Mouse (Mus musculus): ENCODE data around the gene Rps29. TPM values are rescaled to one million over a fixed set of nuclear protein-coding genes. Genes with fewer than 3 reads are reported as not detected.
"Not testable (repeated sequence)": the region's sequence is repeated elsewhere in the genome, so short reads cannot be mapped to it uniquely, and the experiment has no call there.

Rps29 gene
- polyA plus RNA-seq (2015; fragmentation: Nextera tagmentation; extraction: Ambion mirVana): 1,021 and 1,031 TPM in 2 replicates

DNA sequence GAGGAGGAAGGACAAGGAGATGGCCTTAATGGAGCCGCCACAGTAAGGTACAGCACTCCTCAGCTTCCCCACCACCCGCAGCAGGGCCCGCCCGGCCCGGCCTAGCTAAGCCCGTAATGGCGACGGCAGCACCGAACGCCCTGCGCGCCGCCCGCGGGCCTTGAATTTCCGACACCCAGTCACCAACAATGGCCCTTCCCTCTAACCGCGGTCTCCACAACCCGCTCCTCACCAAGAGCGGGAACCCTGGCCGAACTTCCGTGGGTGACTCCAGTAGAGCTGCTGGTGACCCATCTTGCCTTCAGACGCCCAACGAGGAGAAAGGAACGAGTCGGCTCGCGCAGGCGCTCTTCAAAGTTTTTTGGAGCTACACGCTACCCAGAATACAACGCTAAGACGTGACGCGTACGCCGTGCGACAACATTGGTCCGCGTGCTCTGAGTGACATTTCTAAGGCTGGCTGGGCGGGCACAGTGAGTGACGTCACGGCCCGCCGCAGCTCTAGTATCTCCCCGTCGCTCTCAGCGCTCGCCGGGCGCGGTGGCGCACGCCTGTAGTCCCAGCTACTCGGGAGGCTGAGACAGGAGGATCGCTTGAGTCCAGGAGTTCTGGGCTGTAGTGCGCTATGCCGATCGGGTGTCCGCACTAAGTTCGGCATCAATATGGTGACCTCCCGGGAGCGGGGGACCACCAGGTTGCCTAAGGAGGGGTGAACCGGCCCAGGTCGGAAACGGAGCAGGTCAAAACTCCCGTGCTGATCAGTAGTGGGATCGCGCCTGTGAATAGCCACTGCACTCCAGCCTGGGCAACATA, at the start of gene Rps29:
TSS of gene Rps29 (minus strand) at position 422 of the 813 bp plus-strand sequence.
- ATAC-seq (replicated peaks): peak; percentile 99
- under 1% methylated on average over 58 of the region's 68 CpGs for WGBS
- peak within 1 kb of the TSS; percentile 66 for H3K4me3 ChIP-seq
- peak within 1 kb of the TSS; percentile 90 for H3K27ac ChIP-seq
- H3K9ac ChIP-seq: peak within 1 kb of the TSS; percentile 78
- H3K4me2 ChIP-seq: peak within 1 kb of the TSS; percentile 61
- not testable (repeated sequence) for H3K9me3 ChIP-seq; H3K27me3 ChIP-seq (replicated peaks); H3K4me1 ChIP-seq
- peaks cover 11% of the 10 kb centered on the region; the same call in 1 of the 2 replicates for H3K36me3 ChIP-seq (replicated peaks)

DNA sequence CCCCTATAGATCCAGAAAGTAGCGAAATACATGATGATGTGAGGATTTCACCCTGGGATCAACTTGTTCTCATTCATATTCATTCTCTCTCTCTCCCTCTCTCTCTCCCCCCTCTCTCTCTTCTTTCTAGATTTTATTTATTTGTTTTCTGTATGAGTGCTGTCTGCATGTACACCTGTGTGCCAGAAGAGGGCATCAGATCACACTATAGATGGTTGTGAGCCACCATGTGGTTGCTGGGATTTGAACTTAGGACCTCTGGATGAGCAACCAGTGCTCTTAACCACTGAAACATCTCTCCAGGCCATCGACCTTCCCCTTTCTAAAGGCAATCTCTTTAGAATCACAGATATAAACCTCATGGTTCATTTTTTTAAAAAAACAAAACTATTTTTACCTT, 49.5 kb upstream of the Rps29 start:
- Histone ChIP-seq H3K4me1 (peaks cover 4% of the 10 kb centered on the region), H3K27me3 (replicated peaks) (no peaks in the 10 kb centered on the region), H3K36me3 (replicated peaks) (no peaks in the 10 kb centered on the region), H3K4me3 (no peak overlapping the region), H3K9ac (no peak overlapping the region), H3K27ac (no peak overlapping the region), H3K9me3 (no peaks in the 10 kb centered on the region), H3K4me2 (no peak overlapping the region)
- no peak for ATAC-seq (replicated peaks)
- 93% methylated on average over 2 of the region's 2 CpGs for WGBS

- no peaks in the 10 kb centered on the region for H3K27me3 ChIP-seq (replicated peaks)
- H3K4me2 ChIP-seq: no peak overlapping the region
- no peak overlapping the region for H3K9ac ChIP-seq
- no peak for ATAC-seq (replicated peaks)
- H3K4me3 ChIP-seq: no peak overlapping the region
- H3K4me1 ChIP-seq: peaks cover 4% of the 10 kb centered on the region
- H3K9me3 ChIP-seq: no peaks in the 10 kb centered on the region
- H3K36me3 ChIP-seq (replicated peaks): no peaks in the 10 kb centered on the region
- 95% methylated on average over 7 of the region's 7 CpGs for WGBS
- H3K27ac ChIP-seq: no peak overlapping the region
Measured at GRCm38 (mm10) chr12:69207926-69208325, 48.9 kb upstream of the Rps29 start.

GRCm38 (mm10) chr12:69207396-69207795, 48.4 kb upstream of the Rps29 start:
- no peak overlapping the region for H3K27ac ChIP-seq
- H3K36me3 ChIP-seq (replicated peaks): no peaks in the 10 kb centered on the region
- H3K9me3 ChIP-seq: no peaks in the 10 kb centered on the region
- ATAC-seq (replicated peaks): no peak
- 96% methylated on average over 8 of the region's 8 CpGs for WGBS
- H3K4me3 ChIP-seq: no peak overlapping the region
- H3K27me3 ChIP-seq (replicated peaks): no peaks in the 10 kb centered on the region
- H3K4me1 ChIP-seq: peaks cover 4% of the 10 kb centered on the region
- no peak overlapping the region for H3K4me2 ChIP-seq
- no peak overlapping the region for H3K9ac ChIP-seq

DNA sequence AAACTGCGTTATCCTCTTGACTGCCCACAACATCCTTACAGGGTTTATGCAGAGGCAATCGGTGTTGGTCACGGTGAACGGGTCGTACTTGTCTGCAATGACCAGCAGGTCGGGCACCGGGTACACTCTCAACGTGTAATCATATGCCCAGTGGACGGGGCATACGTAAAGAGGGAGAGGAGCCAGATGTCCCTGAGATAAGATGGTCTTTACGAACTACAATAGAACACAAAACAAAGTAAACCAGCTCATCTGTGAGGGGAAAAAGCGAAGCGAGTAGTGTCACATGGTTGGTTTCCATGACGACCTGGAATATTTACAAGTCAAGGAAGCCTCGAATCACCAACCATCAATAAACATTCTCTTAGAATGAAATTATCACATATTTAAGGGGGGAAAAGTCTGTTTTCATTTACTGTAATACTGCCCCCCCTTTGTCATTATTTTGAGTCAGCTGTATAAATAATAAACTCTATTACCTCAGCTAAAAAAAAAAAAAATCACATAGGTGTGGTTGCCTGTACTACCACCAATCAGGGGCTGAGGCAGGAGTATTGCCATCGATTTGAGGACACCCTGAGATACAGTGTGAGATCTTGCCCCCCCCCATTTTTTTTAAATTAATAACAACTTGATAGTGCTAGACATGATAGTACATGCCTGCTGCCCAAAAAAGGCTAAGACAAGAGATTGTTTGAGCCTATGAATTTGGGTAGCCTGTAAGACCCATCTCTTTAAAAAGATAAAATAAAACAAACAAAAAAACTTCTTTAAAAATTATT, 45.3 kb upstream of the Rps29 start, which contains the start of gene Gm49384:
TSS of gene Gm49384 (minus strand) at position 216 of the 782 bp plus-strand sequence.
- Histone ChIP-seq H3K27ac (no peak within 1 kb of the TSS), H3K9me3 (no peaks in the 10 kb centered on the region), H3K36me3 (replicated peaks) (no peaks in the 10 kb centered on the region), H3K27me3 (replicated peaks) (no peaks in the 10 kb centered on the region), H3K4me3 (no peak within 1 kb of the TSS), H3K4me1 (peaks cover 10% of the 10 kb centered on the region), H3K4me2 (no peak within 1 kb of the TSS; the same call in 1 of the 2 replicates), H3K9ac (no peak within 1 kb of the TSS)
- ATAC-seq (replicated peaks): peak; percentile 67
- 63% methylated on average over 16 of the region's 16 CpGs for WGBS

DNA sequence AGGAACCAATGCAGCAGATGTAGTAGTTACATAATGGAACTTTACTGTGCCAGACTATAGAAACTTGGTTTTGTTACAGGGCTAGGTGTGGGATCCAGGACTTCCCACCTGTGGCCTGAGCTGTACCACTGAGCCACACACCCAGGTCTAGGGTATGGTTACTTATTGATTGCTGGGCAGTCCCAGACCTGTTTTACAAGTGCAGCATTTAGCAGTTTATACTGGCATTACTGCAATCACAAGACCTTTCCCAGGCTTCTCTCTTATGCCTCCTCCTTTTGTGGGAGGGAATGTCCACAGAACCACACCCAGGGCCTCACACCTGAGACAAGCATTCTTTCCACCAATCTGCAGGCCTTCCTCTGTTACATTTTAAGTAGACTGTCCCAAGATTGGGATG, 40.0 kb upstream of the Rps29 start:
- Histone ChIP-seq H3K9ac (no peak overlapping the region), H3K36me3 (replicated peaks) (no peaks in the 10 kb centered on the region), H3K4me2 (peak overlapping the region; percentile 96; the same call in 1 of the 2 replicates), H3K27me3 (replicated peaks) (no peaks in the 10 kb centered on the region), H3K4me3 (no peak overlapping the region), H3K9me3 (no peaks in the 10 kb centered on the region), H3K4me1 (peaks cover 35% of the 10 kb centered on the region), H3K27ac (no peak overlapping the region)
- ATAC-seq (replicated peaks): no peak

- under 1% methylated on average over 18 of the region's 18 CpGs for WGBS
- peaks cover 33% of the 10 kb centered on the region for H3K4me1 ChIP-seq
- no peaks in the 10 kb centered on the region for H3K9me3 ChIP-seq
- H3K4me3 ChIP-seq: peak within 1 kb of the TSS; percentile 89
- no peaks in the 10 kb centered on the region for H3K36me3 ChIP-seq (replicated peaks)
- H3K27me3 ChIP-seq (replicated peaks): no peaks in the 10 kb centered on the region
- H3K9ac ChIP-seq: peak within 1 kb of the TSS; percentile 76
- ATAC-seq (replicated peaks): peak; percentile 55
- H3K27ac ChIP-seq: peak within 1 kb of the TSS; percentile 94
- peak within 1 kb of the TSS; percentile 96 for H3K4me2 ChIP-seq
Measured at GRCm38 (mm10) chr12:69198164-69198535, 39.2 kb upstream of the Rps29 start, which contains the start of gene Dnaaf2. Gene Dnaaf2 (minus strand): TSS chr12:69198429.

DNA sequence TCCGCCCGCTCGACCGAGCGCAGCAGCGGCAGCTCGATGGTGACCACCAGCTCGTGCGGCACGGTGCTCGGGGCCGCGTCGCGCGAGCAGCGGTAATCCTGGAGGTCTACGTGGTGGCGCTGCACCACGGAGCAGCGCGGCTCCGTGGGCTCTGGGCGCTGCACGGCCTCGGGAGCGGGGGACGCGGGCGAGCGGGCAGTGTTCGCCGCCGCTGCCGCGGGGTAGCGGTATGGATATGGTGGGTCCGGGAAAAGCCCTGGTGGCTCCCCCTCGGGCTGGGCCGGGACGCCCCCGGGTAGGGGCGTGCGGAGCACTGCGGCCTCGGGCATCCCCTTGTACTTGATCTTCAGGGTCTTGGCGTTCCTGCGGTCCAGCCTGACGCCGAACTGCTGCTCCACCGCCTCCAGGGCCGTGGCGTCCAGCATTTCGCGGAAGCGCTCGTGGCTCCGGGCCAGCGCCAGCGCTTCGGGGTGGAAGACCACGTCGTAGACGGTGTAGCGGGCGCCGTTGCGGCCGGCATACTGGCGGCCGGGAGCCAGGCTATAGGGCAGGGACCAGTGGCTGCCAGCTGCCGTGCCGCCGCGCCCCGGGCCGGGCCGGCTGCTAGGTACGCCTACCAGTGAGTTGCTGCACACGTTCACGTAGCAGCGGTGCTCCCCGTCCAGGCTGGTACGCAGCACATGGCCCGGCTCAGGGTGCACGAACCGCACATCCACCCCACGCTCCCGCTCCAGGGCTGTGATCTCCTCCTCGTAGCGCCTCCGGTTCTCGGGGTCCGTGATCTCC, 38.6 kb upstream of the Rps29 start:
- Histone ChIP-seq H3K9ac (peak overlapping the region; percentile 76), H3K4me2 (peak overlapping the region; percentile 96), H3K4me3 (peak overlapping the region; percentile 89), H3K36me3 (replicated peaks) (no peaks in the 10 kb centered on the region), H3K4me1 (peaks cover 33% of the 10 kb centered on the region), H3K27me3 (replicated peaks) (no peaks in the 10 kb centered on the region), H3K9me3 (no peaks in the 10 kb centered on the region), H3K27ac (peak overlapping the region; percentile 94)
- ATAC-seq (replicated peaks): peak; percentile 85
- under 1% methylated on average over 84 of the region's 94 CpGs for WGBS

DNA sequence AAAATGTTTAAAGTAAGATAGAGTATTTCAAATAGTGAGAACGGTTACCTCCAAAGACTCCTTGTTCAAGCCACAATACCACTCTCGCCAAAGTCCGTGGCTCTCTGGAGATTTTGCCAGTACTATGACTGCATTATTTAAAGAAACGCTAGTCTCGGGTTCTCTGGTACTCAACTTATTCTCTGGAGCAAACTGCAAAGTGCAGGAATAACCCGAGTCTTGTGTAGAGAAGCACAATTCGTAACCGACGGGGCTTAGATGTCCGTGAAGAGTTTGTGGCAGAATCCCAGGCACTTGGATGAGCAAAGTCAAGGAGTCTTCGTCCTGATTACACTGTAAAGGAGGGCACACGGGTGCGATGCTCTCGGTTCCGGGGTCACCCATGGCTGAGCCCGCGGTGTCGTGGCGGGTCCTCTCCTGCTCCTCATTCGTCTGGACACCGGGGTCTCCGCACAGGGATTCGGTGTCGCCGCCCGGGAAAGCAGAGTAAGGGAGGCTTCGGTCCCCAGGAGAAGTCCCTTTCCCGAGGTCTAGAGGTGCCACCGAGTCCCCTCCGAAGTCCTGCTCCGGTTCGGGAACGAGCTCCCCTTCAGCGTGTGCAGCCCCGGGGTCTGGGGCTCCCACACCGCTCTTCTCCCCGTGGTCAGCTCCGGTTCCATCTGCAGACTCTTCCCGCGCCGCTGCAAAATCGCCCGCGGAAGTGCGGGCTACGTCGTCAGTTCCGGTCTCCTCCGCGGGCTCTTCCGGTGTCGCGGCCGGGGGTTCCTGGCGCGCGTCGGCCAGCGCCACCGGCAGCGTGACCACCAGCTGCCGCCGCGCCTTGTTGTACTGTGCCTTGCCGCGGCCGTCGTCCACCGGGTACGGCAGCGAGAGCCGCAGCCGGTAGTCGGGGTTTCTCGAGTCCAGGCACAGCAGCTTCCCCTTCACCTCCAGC, 37.7 kb upstream of the Rps29 start, which contains the start of gene Gm49383:
TSS of gene Gm49383 (minus strand) at position 661 of the 934 bp plus-strand sequence.
- peak within 1 kb of the TSS; percentile 94 for H3K27ac ChIP-seq
- peak within 1 kb of the TSS; percentile 89 for H3K4me3 ChIP-seq
- WGBS: under 1% methylated on average over 75 of the region's 75 CpGs
- ATAC-seq (replicated peaks): peak; percentile 87
- peak within 1 kb of the TSS; percentile 96 for H3K4me2 ChIP-seq
- peaks cover 33% of the 10 kb centered on the region for H3K4me1 ChIP-seq
- no peaks in the 10 kb centered on the region for H3K36me3 ChIP-seq (replicated peaks)
- no peaks in the 10 kb centered on the region for H3K27me3 ChIP-seq (replicated peaks)
- peak within 1 kb of the TSS; percentile 76 for H3K9ac ChIP-seq
- H3K9me3 ChIP-seq: no peaks in the 10 kb centered on the region

- H3K9ac ChIP-seq: no peak overlapping the region
- H3K4me3 ChIP-seq: no peak overlapping the region
- no peaks in the 10 kb centered on the region for H3K9me3 ChIP-seq
- ATAC-seq (replicated peaks): no peak
- H3K36me3 ChIP-seq (replicated peaks): 0 out of 2 replicates have a peak, but pooled peaks cover 3% of the 10 kb centered on the region
- H3K4me1 ChIP-seq: peaks cover 16% of the 10 kb centered on the region
- no peaks in the 10 kb centered on the region for H3K27me3 ChIP-seq (replicated peaks)
- WGBS: 90% methylated on average over 2 of the region's 2 CpGs
- no peak overlapping the region for H3K4me2 ChIP-seq
- H3K27ac ChIP-seq: no peak overlapping the region
Measured at GRCm38 (mm10) chr12:69192637-69193036, 33.7 kb upstream of the Rps29 start.

DNA sequence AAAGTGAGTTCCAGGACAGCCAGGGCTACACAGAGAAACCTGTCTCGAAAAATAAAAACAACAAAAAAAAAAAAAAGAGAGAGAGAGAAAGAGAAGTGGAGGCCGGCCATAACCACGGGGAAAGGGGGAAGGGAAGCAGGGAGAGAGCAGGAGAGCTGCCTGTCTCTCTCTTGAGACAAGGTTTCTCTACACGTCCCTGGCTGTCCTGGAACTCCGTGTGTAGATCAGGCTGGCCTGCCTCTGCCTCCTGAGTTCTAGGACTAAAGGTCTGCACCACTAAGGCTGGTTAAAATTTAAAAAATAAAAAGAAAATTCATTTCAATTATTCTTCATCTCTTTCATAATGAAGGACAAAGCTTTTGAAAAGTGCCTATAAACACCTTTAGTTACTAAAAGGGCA, 32.4 kb upstream of the Rps29 start:
- Histone ChIP-seq H3K4me3 (no peak overlapping the region), H3K4me2 (no peak overlapping the region), H3K4me1 (peaks cover 24% of the 10 kb centered on the region), H3K9me3 (no peaks in the 10 kb centered on the region), H3K9ac (no peak overlapping the region), H3K36me3 (replicated peaks) (0 out of 2 replicates have a peak, but pooled peaks cover 3% of the 10 kb centered on the region), H3K27ac (no peak overlapping the region), H3K27me3 (replicated peaks) (no peaks in the 10 kb centered on the region)
- no peak for ATAC-seq (replicated peaks)
- 90% methylated on average over 5 of the region's 5 CpGs for WGBS
